Mouse (Mus musculus) splenic B cell, adult 2 months (primary cell): Measurements from ENCODE around the gene Pamr1.

ENCODE experiments used
- DNase-seq: peaks from one replicate; pipeline ENCODE4 v3.0.0-alpha.2; 2011; ENCODE audit warnings: low read depth, low spot score
- H3K27me3 ChIP-seq: 2 replicates; pipeline ENCODE4 v1.6.1; 2012; ENCODE audit warnings: mild to moderate bottlenecking, low read length, moderate library complexity, mixed read lengths; ENCODE audit not compliant: control insufficient read depth, poor library complexity, insufficient read depth, severe bottlenecking
- H3K36me3 ChIP-seq: 2 replicates; pipeline ENCODE4 v1.6.1; 2012; ENCODE audit warnings: mild to moderate bottlenecking, low read length, moderate library complexity, mixed read lengths; ENCODE audit not compliant: control insufficient read depth, poor library complexity, insufficient read depth, severe bottlenecking

Gene Pamr1

GRCm38 (mm10) chr2:102549611-102550266 is at the start of gene Pamr1:
Gene Pamr1 (plus strand): TSS chr2:102550012.
- no peaks in the 10 kb centered on the region for H3K36me3 ChIP-seq
- no peak for DNase-seq
- no peaks in the 10 kb centered on the region for H3K27me3 ChIP-seq

GRCm38 (mm10) chr2:102507633-102508032 is 42.2 kb upstream of the Pamr1 start:
- DNase-seq = no peak
- H3K36me3 ChIP-seq = no peaks in the 10 kb centered on the region
- H3K27me3 ChIP-seq = no peaks in the 10 kb centered on the region

GRCm38 (mm10) chr2:102508154-102508553 is 41.7 kb upstream of the Pamr1 start:
- no peak for DNase-seq
- H3K36me3 ChIP-seq = no peaks in the 10 kb centered on the region
- no peaks in the 10 kb centered on the region for H3K27me3 ChIP-seq

GRCm38 (mm10) chr2:102519956-102520355 is 29.9 kb upstream of the Pamr1 start:
- no peaks in the 10 kb centered on the region for H3K36me3 ChIP-seq
- no peaks in the 10 kb centered on the region for H3K27me3 ChIP-seq
- DNase-seq = no peak

GRCm38 (mm10) chr2:102527563-102527962 is 22.2 kb upstream of the Pamr1 start:
- no peak for DNase-seq
- no peaks in the 10 kb centered on the region for H3K36me3 ChIP-seq
- no peaks in the 10 kb centered on the region for H3K27me3 ChIP-seq

- Histone ChIP-seq H3K36me3 (no peaks in the 10 kb centered on the region), H3K27me3 (no peaks in the 10 kb centered on the region)
- no peak for DNase-seq
Measured at GRCm38 (mm10) chr2:102533437-102533836, 16.4 kb upstream of the Pamr1 start.

- no peak for DNase-seq
- Histone ChIP-seq H3K36me3 (no peaks in the 10 kb centered on the region), H3K27me3 (no peaks in the 10 kb centered on the region)
Measured at GRCm38 (mm10) chr2:102536766-102537165, 13.0 kb upstream of the Pamr1 start.

GRCm38 (mm10) chr2:102540438-102541230 is 9.2 kb upstream of the Pamr1 start:
- no peak for DNase-seq
- Histone ChIP-seq H3K36me3 (no peaks in the 10 kb centered on the region), H3K27me3 (no peaks in the 10 kb centered on the region)

GRCm38 (mm10) chr2:102541404-102542125 is 8.2 kb upstream of the Pamr1 start:
- H3K27me3 ChIP-seq = no peaks in the 10 kb centered on the region
- DNase-seq = no peak
- no peaks in the 10 kb centered on the region for H3K36me3 ChIP-seq

GRCm38 (mm10) chr2:102543961-102544719 is 5.7 kb upstream of the Pamr1 start:
- no peaks in the 10 kb centered on the region for H3K36me3 ChIP-seq
- H3K27me3 ChIP-seq = no peaks in the 10 kb centered on the region
- no peak for DNase-seq

- H3K27me3 ChIP-seq = no peaks in the 10 kb centered on the region
- no peaks in the 10 kb centered on the region for H3K36me3 ChIP-seq
- DNase-seq = no peak
Measured at GRCm38 (mm10) chr2:102550910-102551582, 1.2 kb downstream of the Pamr1 start.

- Histone ChIP-seq H3K36me3 (no peaks in the 10 kb centered on the region), H3K27me3 (no peaks in the 10 kb centered on the region)
- no peak for DNase-seq
Measured at GRCm38 (mm10) chr2:102551594-102551993, 1.8 kb downstream of the Pamr1 start.

GRCm38 (mm10) chr2:102552095-102552537 is 2.3 kb downstream of the Pamr1 start:
- Histone ChIP-seq H3K27me3 (no peaks in the 10 kb centered on the region), H3K36me3 (no peaks in the 10 kb centered on the region)
- no peak for DNase-seq

GRCm38 (mm10) chr2:102557085-102557484 is 7.3 kb downstream of the Pamr1 start:
- no peaks in the 10 kb centered on the region for H3K27me3 ChIP-seq
- no peaks in the 10 kb centered on the region for H3K36me3 ChIP-seq
- no peak for DNase-seq
